Mouse (Mus musculus): ENCODE measurements around the gene Ankfy1. TPM values are rescaled to one million over a fixed set of nuclear protein-coding genes. Genes with fewer than 3 reads are reported as not detected.

The Ankfy1 gene
- total RNA-seq (2017): 101 and 106 TPM in 2 replicates

GRCm38 (mm10) chr11:72689551-72690510 is at the start of gene Ankfy1:
Gene Ankfy1 (plus strand): TSS chr11:72690006.
- ATAC-seq (ENCODE audit: extremely low read depth, insufficient number of reproducible peaks, low FRiP score, poor library complexity, severe bottlenecking): peak; percentile 97

GRCm38 (mm10) chr11:72642730-72643129 is 47.1 kb upstream of the Ankfy1 start:
- no peak for ATAC-seq (ENCODE audit: extremely low read depth, insufficient number of reproducible peaks, low FRiP score, poor library complexity, severe bottlenecking)

- ATAC-seq (ENCODE audit: extremely low read depth, insufficient number of reproducible peaks, low FRiP score, poor library complexity, severe bottlenecking): no peak
Observed at GRCm38 (mm10) chr11:72645386-72645785, 44.4 kb upstream of the Ankfy1 start.

GRCm38 (mm10) chr11:72650347-72650746 is 39.5 kb upstream of the Ankfy1 start:
- ATAC-seq (ENCODE audit: extremely low read depth, insufficient number of reproducible peaks, low FRiP score, poor library complexity, severe bottlenecking): no peak

- ATAC-seq (ENCODE audit: extremely low read depth, insufficient number of reproducible peaks, low FRiP score, poor library complexity, severe bottlenecking): no peak
Observed at GRCm38 (mm10) chr11:72659918-72660317, 29.9 kb upstream of the Ankfy1 start.

- ATAC-seq (ENCODE audit: extremely low read depth, insufficient number of reproducible peaks, low FRiP score, poor library complexity, severe bottlenecking): no peak
Observed at GRCm38 (mm10) chr11:72660359-72660758, 29.4 kb upstream of the Ankfy1 start.

- ATAC-seq (ENCODE audit: extremely low read depth, insufficient number of reproducible peaks, low FRiP score, poor library complexity, severe bottlenecking): no peak
Observed at GRCm38 (mm10) chr11:72664641-72665040, 25.2 kb upstream of the Ankfy1 start.

- ATAC-seq (ENCODE audit: extremely low read depth, insufficient number of reproducible peaks, low FRiP score, poor library complexity, severe bottlenecking): no peak
Observed at GRCm38 (mm10) chr11:72670634-72671033, 19.2 kb upstream of the Ankfy1 start.

- no peak for ATAC-seq (ENCODE audit: extremely low read depth, insufficient number of reproducible peaks, low FRiP score, poor library complexity, severe bottlenecking)
Observed at GRCm38 (mm10) chr11:72671294-72671988, 18.4 kb upstream of the Ankfy1 start.

- ATAC-seq (ENCODE audit: extremely low read depth, insufficient number of reproducible peaks, low FRiP score, poor library complexity, severe bottlenecking): no peak
Observed at GRCm38 (mm10) chr11:72672438-72672837, 17.4 kb upstream of the Ankfy1 start.

GRCm38 (mm10) chr11:72675280-72675679 is 14.5 kb upstream of the Ankfy1 start:
- ATAC-seq (ENCODE audit: extremely low read depth, insufficient number of reproducible peaks, low FRiP score, poor library complexity, severe bottlenecking): no peak

GRCm38 (mm10) chr11:72680726-72681125 is 9.1 kb upstream of the Ankfy1 start:
- no peak for ATAC-seq (ENCODE audit: extremely low read depth, insufficient number of reproducible peaks, low FRiP score, poor library complexity, severe bottlenecking)

GRCm38 (mm10) chr11:72683402-72683801 is 6.4 kb upstream of the Ankfy1 start:
- no peak for ATAC-seq (ENCODE audit: extremely low read depth, insufficient number of reproducible peaks, low FRiP score, poor library complexity, severe bottlenecking)

- ATAC-seq (ENCODE audit: extremely low read depth, insufficient number of reproducible peaks, low FRiP score, poor library complexity, severe bottlenecking): no peak
Observed at GRCm38 (mm10) chr11:72686697-72687096, 3.1 kb upstream of the Ankfy1 start.

- ATAC-seq (ENCODE audit: extremely low read depth, insufficient number of reproducible peaks, low FRiP score, poor library complexity, severe bottlenecking): 0 out of 2 replicates have a peak, but pooled peaks have one; percentile 30
Observed at GRCm38 (mm10) chr11:72688242-72688641, 1.6 kb upstream of the Ankfy1 start.

- ATAC-seq (ENCODE audit: extremely low read depth, insufficient number of reproducible peaks, low FRiP score, poor library complexity, severe bottlenecking): no peak
Observed at GRCm38 (mm10) chr11:72689115-72689514, 691 bp upstream of the Ankfy1 start.

GRCm38 (mm10) chr11:72692353-72692752 is 2.5 kb downstream of the Ankfy1 start:
- no peak for ATAC-seq (ENCODE audit: extremely low read depth, insufficient number of reproducible peaks, low FRiP score, poor library complexity, severe bottlenecking)

GRCm38 (mm10) chr11:72695025-72695424 is 5.2 kb downstream of the Ankfy1 start:
- no peak for ATAC-seq (ENCODE audit: extremely low read depth, insufficient number of reproducible peaks, low FRiP score, poor library complexity, severe bottlenecking)

GRCm38 (mm10) chr11:72696368-72696971 is 6.7 kb downstream of the Ankfy1 start:
- ATAC-seq (ENCODE audit: extremely low read depth, insufficient number of reproducible peaks, low FRiP score, poor library complexity, severe bottlenecking): no peak

All from neutrophil, adult 5-6 weeks (primary cell).